Mouse (Mus musculus) embryonic facial prominence, embryonic 12.5 days (tissue): ENCODE results near the gene Plcg2. TPM values are rescaled to one million over a fixed set of nuclear protein-coding genes. Genes with fewer than 3 reads are reported as not detected.

Experiments
- ATAC-seq: fragments of 200-750 bp; cut with Nextera tagmentation; 2 replicates; pipeline ENCODE4 v1.8.0; 2017; ENCODE audit not compliant: insufficient number of reproducible peaks, insufficient read depth, low FRiP score, low TSS enrichment
- H3K27ac ChIP-seq: fragments of 300-500 bp; sonication (generic); 2 replicates; pipeline ENCODE4 v1.5.1; 2016; ENCODE audit warnings: mild to moderate bottlenecking
- H3K27me3 ChIP-seq: fragments of 300-500 bp; sonication (generic); 2 replicates; pipeline ENCODE4 v1.6.1; 2016; ENCODE audit warnings: mild to moderate bottlenecking, moderate library complexity
- H3K36me3 ChIP-seq: fragments of 300-500 bp; sonication (generic); 2 replicates; pipeline ENCODE4 v1.6.1; 2016; ENCODE audit warnings: mild to moderate bottlenecking
- H3K4me1 ChIP-seq: fragments of 300-500 bp; sonication (generic); 2 replicates; pipeline ENCODE4 v1.6.1; 2016
- H3K4me2 ChIP-seq: fragments of 300-500 bp; sonication (generic); replicated peaks from 2 replicates; pipeline ENCODE4 v1.6.1; 2016; ENCODE audit warnings: mild to moderate bottlenecking, moderate library complexity
- H3K4me3 ChIP-seq: fragments of 300-500 bp; sonication (generic); 2 replicates; pipeline ENCODE4 v1.5.1; 2016; ENCODE audit warnings: mild to moderate bottlenecking
- H3K9ac ChIP-seq: fragments of 300-500 bp; sonication (generic); 2 replicates; pipeline ENCODE4 v1.6.1; 2016; ENCODE audit warnings: mild to moderate bottlenecking, moderate library complexity
- H3K9me3 ChIP-seq: fragments of 300-500 bp; sonication (generic); 2 replicates; pipeline ENCODE4 v1.6.1; 2016; ENCODE audit warnings: mild to moderate bottlenecking, moderate library complexity
- WGBS: fragments of 180-500 bp; shearing (Covaris S2); methylation state at CpG from one replicate; pipeline ENCODE4 v1.1.7; 2016; 5-methylcytosine and 5-hydroxymethylcytosine counted together
- polyA plus RNA-seq: library from polyadenylated mRNA; unstranded; fragments of >200 nt; fragmentation: Nextera tagmentation; extraction: Ambion mirVana; gene quantifications from 2 replicates; pipeline ENCODE4 v1.2.1, GENCODE M21; 2016

Gene Plcg2
- polyA plus RNA-seq, 1 experiment from 2014 or later, result 2.8 TPM

DNA sequence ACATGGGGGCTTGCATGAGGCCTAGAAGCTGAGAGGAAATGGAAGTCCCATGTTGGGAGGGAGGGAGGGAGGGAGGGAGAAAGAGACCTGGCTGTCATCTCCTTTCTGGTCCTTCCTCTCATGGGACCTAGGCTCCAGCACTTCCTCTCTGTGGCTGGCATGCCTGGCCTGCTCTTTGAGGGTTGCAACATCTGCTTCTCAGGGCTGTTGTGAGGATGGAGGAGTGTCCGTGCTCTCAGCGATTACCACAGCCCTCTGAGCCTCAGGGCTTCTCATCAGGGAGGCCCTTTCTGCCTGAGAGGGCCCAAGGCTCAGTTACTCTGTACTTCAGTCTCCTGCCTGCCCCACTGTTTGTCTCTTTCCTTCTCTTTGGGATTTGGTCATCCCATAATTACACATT is 28.1 kb downstream of the Plcg2 start:
- H3K4me2 ChIP-seq, result no peak overlapping the region
- H3K4me3 ChIP-seq, result no peak overlapping the region
- H3K36me3 ChIP-seq, result no peaks in the 10 kb centered on the region
- H3K27me3 ChIP-seq, result no peaks in the 10 kb centered on the region
- H3K9me3 ChIP-seq, result no peaks in the 10 kb centered on the region
- H3K27ac ChIP-seq, result no peak overlapping the region
- 8% methylated on average over 2 of the region's 2 CpGs for WGBS
- no peaks in the 10 kb centered on the region for H3K4me1 ChIP-seq
- ATAC-seq, result no peak
- H3K9ac ChIP-seq, result no peak overlapping the region

DNA sequence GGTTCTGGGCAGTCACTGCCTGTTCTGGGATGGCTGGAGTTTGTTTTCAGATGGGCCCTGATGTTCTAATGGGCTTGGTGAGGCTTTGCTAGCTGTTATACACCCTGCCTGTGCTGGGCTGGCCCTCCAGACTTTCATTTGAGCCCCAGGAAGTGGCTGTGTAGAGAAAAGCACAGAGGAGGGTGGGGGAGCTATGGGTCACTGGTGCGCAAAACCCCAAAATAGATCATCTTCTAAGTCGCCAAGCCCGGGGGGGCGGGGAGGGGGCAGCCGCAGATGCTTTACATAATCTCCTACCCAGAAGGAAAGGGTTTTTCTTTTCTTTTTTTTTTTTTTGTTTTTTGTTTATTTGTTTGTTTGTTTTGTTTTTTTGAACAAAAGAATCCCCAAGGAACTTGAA is 29.9 kb downstream of the Plcg2 start:
- no peak overlapping the region for H3K4me2 ChIP-seq
- H3K36me3 ChIP-seq, result no peaks in the 10 kb centered on the region

DNA sequence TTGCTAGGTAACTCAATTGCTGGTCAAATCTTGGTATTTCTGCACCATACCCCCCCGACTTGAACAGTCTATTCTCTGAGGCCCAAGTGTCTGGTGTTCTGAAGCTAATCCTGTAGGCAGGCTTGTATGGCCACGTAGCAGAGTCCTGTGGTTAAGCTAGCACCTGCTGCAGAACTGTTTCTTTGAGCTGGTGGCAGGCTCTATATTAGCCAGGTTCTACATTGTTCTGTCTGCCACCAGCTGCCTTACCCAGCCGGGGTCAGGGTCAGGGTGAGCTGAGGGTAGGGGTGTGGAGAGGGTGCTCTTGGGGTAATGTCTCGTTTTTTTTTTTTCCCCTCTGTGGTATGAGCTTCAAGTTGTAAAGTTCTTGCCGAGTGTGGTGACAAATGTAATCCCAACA is 31.1 kb downstream of the Plcg2 start:
- no peaks in the 10 kb centered on the region for H3K36me3 ChIP-seq
- no peak overlapping the region for H3K4me3 ChIP-seq
- H3K9ac ChIP-seq, result no peak overlapping the region
- H3K9me3 ChIP-seq, result no peaks in the 10 kb centered on the region
- H3K4me2 ChIP-seq, result no peak overlapping the region
- no peaks in the 10 kb centered on the region for H3K4me1 ChIP-seq
- no peak for ATAC-seq
- WGBS, result 73% methylated on average over 5 of the region's 5 CpGs
- no peak overlapping the region for H3K27ac ChIP-seq
- no peaks in the 10 kb centered on the region for H3K27me3 ChIP-seq

More for the DNA sequence above, 29.9 kb downstream of the Plcg2 start:
- Histone ChIP-seq H3K4me3 (no peak overlapping the region), H3K9ac (no peak overlapping the region), H3K27ac (no peak overlapping the region), H3K4me1 (no peaks in the 10 kb centered on the region), H3K27me3 (no peaks in the 10 kb centered on the region), H3K9me3 (no peaks in the 10 kb centered on the region)
- no peak for ATAC-seq
- WGBS, result 80% methylated on average over 5 of the region's 5 CpGs

GRCm38 (mm10) chr8:117532381-117532972 is 34.4 kb downstream of the Plcg2 start:
- Histone ChIP-seq H3K4me3 (no peak overlapping the region), H3K27me3 (no peaks in the 10 kb centered on the region), H3K4me1 (no peaks in the 10 kb centered on the region), H3K9ac (no peak overlapping the region), H3K36me3 (no peaks in the 10 kb centered on the region), H3K4me2 (no peak overlapping the region), H3K9me3 (no peaks in the 10 kb centered on the region), H3K27ac (no peak overlapping the region)
- WGBS, result 90% methylated on average over 15 of the region's 15 CpGs
- no peak for ATAC-seq

GRCm38 (mm10) chr8:117536862-117537261 is 38.8 kb downstream of the Plcg2 start:
- Histone ChIP-seq H3K27ac (no peak overlapping the region), H3K9ac (no peak overlapping the region), H3K4me2 (no peak overlapping the region), H3K9me3 (no peaks in the 10 kb centered on the region), H3K4me3 (no peak overlapping the region), H3K36me3 (no peaks in the 10 kb centered on the region), H3K4me1 (no peaks in the 10 kb centered on the region), H3K27me3 (no peaks in the 10 kb centered on the region)
- 66% methylated on average over 6 of the region's 6 CpGs for WGBS
- no peak for ATAC-seq

DNA sequence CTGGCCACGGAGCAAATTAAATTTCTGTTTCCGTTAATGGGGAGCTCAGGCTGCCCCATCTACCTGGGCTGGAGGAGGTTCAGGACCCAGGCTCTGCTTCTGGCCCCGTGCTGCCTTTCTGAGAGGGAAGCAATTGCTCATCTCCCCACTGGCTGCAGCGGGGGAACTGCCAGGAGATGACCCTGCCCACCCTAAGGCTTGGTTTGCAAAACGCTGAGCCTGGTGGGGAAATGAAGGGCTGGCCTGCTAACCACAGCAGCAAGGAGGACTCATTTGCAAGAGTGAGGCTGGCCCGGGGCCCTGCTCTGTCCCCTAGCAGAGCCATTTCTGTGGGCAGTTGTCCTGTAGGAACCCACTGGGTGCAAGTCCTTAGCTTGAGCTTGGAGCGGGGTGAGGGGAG is 39.7 kb downstream of the Plcg2 start:
- Histone ChIP-seq H3K4me2 (no peak overlapping the region), H3K9me3 (no peaks in the 10 kb centered on the region), H3K27ac (no peak overlapping the region), H3K27me3 (no peaks in the 10 kb centered on the region), H3K4me1 (no peaks in the 10 kb centered on the region), H3K4me3 (no peak overlapping the region), H3K9ac (no peak overlapping the region), H3K36me3 (no peaks in the 10 kb centered on the region)
- ATAC-seq, result no peak
- 62% methylated on average over 7 of the region's 7 CpGs for WGBS

DNA sequence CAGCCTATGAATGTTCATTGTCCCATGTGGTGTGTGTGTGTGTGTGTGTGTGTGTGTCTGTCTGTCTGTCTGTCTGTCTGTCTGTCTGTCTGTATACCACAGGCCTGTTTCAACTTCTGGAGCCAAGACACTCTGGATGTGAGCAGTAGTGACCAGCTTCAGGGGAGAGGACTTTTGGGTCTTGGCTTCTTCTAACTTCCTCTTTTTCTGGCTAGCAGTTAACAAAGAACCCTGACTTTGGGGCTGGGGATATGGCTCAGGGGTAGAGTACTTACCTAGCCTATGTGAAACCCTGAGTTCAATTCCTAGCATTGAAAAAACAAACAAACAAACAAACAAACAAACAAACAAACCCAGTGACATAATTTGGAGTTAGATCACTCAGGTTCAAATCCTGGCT is 44.9 kb downstream of the Plcg2 start:
- H3K4me2 ChIP-seq, result no peak overlapping the region
- no peak overlapping the region for H3K27ac ChIP-seq
- no peaks in the 10 kb centered on the region for H3K4me1 ChIP-seq
- no peaks in the 10 kb centered on the region for H3K27me3 ChIP-seq
- H3K4me3 ChIP-seq, result no peak overlapping the region
- no peaks in the 10 kb centered on the region for H3K36me3 ChIP-seq
- no peak overlapping the region for H3K9ac ChIP-seq
- ATAC-seq, result no peak
- H3K9me3 ChIP-seq, result no peaks in the 10 kb centered on the region

DNA sequence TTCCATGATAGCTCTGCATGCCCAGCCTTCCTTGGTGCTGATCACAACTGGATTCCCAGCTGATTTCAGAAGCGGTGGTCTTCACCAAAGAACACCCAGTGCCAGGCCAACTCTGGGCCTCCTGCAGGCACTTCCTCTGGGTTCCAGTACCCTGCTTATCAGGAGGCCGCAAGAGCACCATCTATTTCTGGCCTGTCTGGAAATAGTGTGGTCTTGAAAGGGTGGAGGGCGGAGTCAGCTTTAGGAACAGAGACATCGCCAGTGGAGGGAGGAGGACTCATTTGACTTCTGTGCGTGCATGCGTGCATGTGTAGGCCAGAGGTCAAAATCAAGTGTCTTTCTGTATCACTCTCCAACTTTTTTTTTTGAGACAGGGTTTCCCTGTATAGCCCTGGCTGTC is 45.7 kb downstream of the Plcg2 start:
- H3K4me3 ChIP-seq, result no peak overlapping the region
- 83% methylated on average over 6 of the region's 6 CpGs for whole genome bisulfite sequencing
- ATAC-seq, result no peak
- no peaks in the 10 kb centered on the region for H3K27me3 ChIP-seq
- no peaks in the 10 kb centered on the region for H3K36me3 ChIP-seq
- H3K9me3 ChIP-seq, result no peaks in the 10 kb centered on the region
- H3K27ac ChIP-seq, result no peak overlapping the region
- H3K9ac ChIP-seq, result no peak overlapping the region
- no peaks in the 10 kb centered on the region for H3K4me1 ChIP-seq
- H3K4me2 ChIP-seq, result no peak overlapping the region

- no peaks in the 10 kb centered on the region for H3K9me3 ChIP-seq
- ATAC-seq, result no peak
These were observed 47.0 kb downstream of the Plcg2 start for GRCm38 (mm10) chr8:117545043-117545442.

DNA sequence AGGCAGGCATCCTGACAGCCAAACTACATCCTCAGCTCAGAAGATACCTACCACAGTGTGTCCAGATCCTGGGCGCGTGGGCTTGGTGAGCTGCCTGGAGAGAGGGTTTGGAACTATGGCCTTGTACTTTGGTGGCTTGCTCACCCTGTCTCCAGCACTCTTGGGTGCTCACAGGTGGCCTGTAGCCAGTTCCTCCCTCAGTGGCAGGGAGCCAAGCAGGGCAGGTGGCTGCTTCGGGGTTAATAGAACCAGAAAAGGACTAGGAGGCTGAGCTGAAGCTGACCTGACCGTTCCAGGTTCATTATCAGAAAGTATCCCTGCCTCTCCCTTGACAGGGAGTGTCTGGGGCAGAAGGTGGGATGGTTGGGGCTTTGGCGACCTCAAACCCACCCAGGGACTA is 48.3 kb downstream of the Plcg2 start:
- H3K9me3 ChIP-seq, result no peaks in the 10 kb centered on the region
- H3K4me1 ChIP-seq, result no peaks in the 10 kb centered on the region
- no peak overlapping the region for H3K9ac ChIP-seq
- H3K27me3 ChIP-seq, result no peaks in the 10 kb centered on the region
- H3K27ac ChIP-seq, result no peak overlapping the region
- 80% methylated on average over 5 of the region's 5 CpGs for WGBS
- H3K4me2 ChIP-seq, result no peak overlapping the region
- H3K36me3 ChIP-seq, result no peaks in the 10 kb centered on the region
- no peak for ATAC-seq
- no peak overlapping the region for H3K4me3 ChIP-seq

More at GRCm38 (mm10) chr8:117545043-117545442, 47.0 kb downstream of the Plcg2 start:
- Histone ChIP-seq H3K4me1 (no peaks in the 10 kb centered on the region), H3K9ac (no peak overlapping the region), H3K4me2 (no peak overlapping the region), H3K27ac (no peak overlapping the region), H3K36me3 (no peaks in the 10 kb centered on the region), H3K27me3 (no peaks in the 10 kb centered on the region), H3K4me3 (no peak overlapping the region)
- WGBS, result 81% methylated on average over 8 of the region's 8 CpGs

- no peak overlapping the region for H3K4me2 ChIP-seq
- no peaks in the 10 kb centered on the region for H3K36me3 ChIP-seq
- no peak for ATAC-seq
- WGBS, result 82% methylated on average over 5 of the region's 5 CpGs
- no peaks in the 10 kb centered on the region for H3K27me3 ChIP-seq
- H3K4me1 ChIP-seq, result no peaks in the 10 kb centered on the region
- no peak overlapping the region for H3K4me3 ChIP-seq
- no peak overlapping the region for H3K9ac ChIP-seq
- no peak overlapping the region for H3K27ac ChIP-seq
- no peaks in the 10 kb centered on the region for H3K9me3 ChIP-seq
These were observed 49.9 kb downstream of the Plcg2 start for GRCm38 (mm10) chr8:117547945-117548344.

GRCm38 (mm10) chr8:117548453-117548852 is 50.4 kb downstream of the Plcg2 start:
- no peak for ATAC-seq
- H3K27me3 ChIP-seq, result no peaks in the 10 kb centered on the region
- no peaks in the 10 kb centered on the region for H3K36me3 ChIP-seq
- WGBS, result 87% methylated on average over 4 of the region's 4 CpGs
- no peak overlapping the region for H3K9ac ChIP-seq
- H3K4me1 ChIP-seq, result no peaks in the 10 kb centered on the region
- H3K4me3 ChIP-seq, result no peak overlapping the region
- H3K9me3 ChIP-seq, result no peaks in the 10 kb centered on the region
- no peak overlapping the region for H3K27ac ChIP-seq
- H3K4me2 ChIP-seq, result no peak overlapping the region

DNA sequence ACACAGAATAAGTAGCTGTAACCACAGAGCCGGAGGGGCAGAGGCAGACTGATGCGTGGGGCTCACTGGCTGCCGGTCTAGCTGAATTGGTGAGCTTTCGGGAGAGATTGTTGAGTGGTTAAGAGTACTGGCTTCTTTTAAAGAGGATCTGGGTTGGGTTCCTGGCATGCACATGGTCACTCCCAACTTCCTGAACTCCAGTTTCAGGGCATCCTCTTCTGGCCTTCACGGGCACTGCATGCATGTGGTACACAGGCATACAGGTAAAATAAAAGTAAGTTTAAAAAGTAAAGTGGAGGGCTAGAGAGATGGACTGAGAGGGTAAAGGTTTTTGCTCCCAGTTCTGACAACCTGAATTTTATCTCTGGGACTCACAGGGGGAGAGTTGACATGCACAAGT is 52.4 kb downstream of the Plcg2 start:
- Histone ChIP-seq H3K9ac (no peak overlapping the region), H3K27ac (no peak overlapping the region), H3K4me2 (no peak overlapping the region), H3K4me3 (no peak overlapping the region), H3K4me1 (no peaks in the 10 kb centered on the region), H3K36me3 (no peaks in the 10 kb centered on the region), H3K9me3 (no peaks in the 10 kb centered on the region), H3K27me3 (no peaks in the 10 kb centered on the region)
- 87% methylated on average over 5 of the region's 5 CpGs for WGBS
- ATAC-seq, result no peak
